Mouse (Mus musculus): ENCODE measurements at regions not wholly inside any gene's neighbourhood (a gene's known extent, or its start where the extent isn't known, plus 50 kb on each side); places are given as distances from the start of the nearest gene placed in this dataset.

GRCm38 (mm10) chr3:130850766-130851308, 120.6 kb upstream of the Rpl34 start:
- TF ChIP-seq CTCF (IDR thresholded peaks at IDR 0.05; ENCODE audit: low read depth) = no peak
- TF ChIP-seq EP300 (IDR thresholded peaks at IDR 0.05; ENCODE audit: low read depth) = no peak

Measured in liver, embryonic 14.5 days (tissue).